Mouse (Mus musculus) midbrain, embryonic 15.5 days (tissue): ENCODE measurements around the gene Acot13. TPM values are rescaled to one million over a fixed set of nuclear protein-coding genes. Genes with fewer than 3 reads are reported as not detected.

Experiments
- polyA plus RNA-seq: library from polyadenylated mRNA; unstranded; fragments of >200 nt; fragmentation: Nextera tagmentation; extraction: Ambion mirVana; gene quantifications from 2 replicates; pipeline ENCODE4 v1.2.1, GENCODE M21; 2015

Acot13 gene
- polyA plus RNA-seq, 1 experiment from 2014 or later = 43.5 TPM

Other genes with a start within 250 kb of the Acot13 start
- gene Ripor2, start 249.4 kb downstream of the Acot13 start, polyA plus RNA-seq = 32.3 and 34.0 TPM in 2 replicates
- gene Armh2, start 90.3 kb downstream of the Acot13 start, polyA plus RNA-seq = 0.19 TPM in 1 of 2 replicates, not detected in the other
- gene Gmnn, start 69.6 kb downstream of the Acot13 start, polyA plus RNA-seq = 14.6 and 17.2 TPM in 2 replicates
- gene BC005537, start 29.9 kb downstream of the Acot13 start, polyA plus RNA-seq = 24.2 and 25.0 TPM in 2 replicates
- gene Tdp2, start 139 bp upstream of the Acot13 start, polyA plus RNA-seq = 28.7 and 33.2 TPM in 2 replicates
- 5.9 and 7.8 TPM in 2 replicates for gene D130043K22Rik, start 13.6 kb upstream of the Acot13 start, polyA plus RNA-seq
- gene Aldh5a1, start 106.1 kb upstream of the Acot13 start, polyA plus RNA-seq = 12.5 and 12.6 TPM in 2 replicates
- 2.0 and 3.0 TPM in 2 replicates for gene Gpld1, start 111.6 kb upstream of the Acot13 start, polyA plus RNA-seq
- 17.3 and 18.9 TPM in 2 replicates for gene Mrs2, start 188.8 kb upstream of the Acot13 start, polyA plus RNA-seq
- 4.8 and 5.4 TPM in 2 replicates for gene Dcdc2a, start 224.5 kb upstream of the Acot13 start, polyA plus RNA-seq